Mouse (Mus musculus): Measurements from ENCODE around the gene Med24.
A peak's percentile ranks its signal among the peaks of the same experiment; 100 is the strongest.
"Not testable (repeated sequence)": the region's sequence is repeated elsewhere in the genome, so short reads cannot be mapped to it uniquely, and the experiment has no call there.

Gene Med24

GRCm38 (mm10) chr11:98742397-98743291 is 13.4 kb upstream of the Med24 start:
- H3K27me3 ChIP-seq (ENCODE audit: control insufficient read depth, insufficient read depth, low read length, poor library complexity, severe bottlenecking): no peaks in the 10 kb centered on the region
- no peak for DNase-seq (ENCODE audit: low read depth, low spot score)
- H3K36me3 ChIP-seq (ENCODE audit: control insufficient read depth, insufficient read depth, low read length, poor library complexity, severe bottlenecking): no peaks in the 10 kb centered on the region

GRCm38 (mm10) chr11:98741622-98742396 is 12.6 kb upstream of the Med24 start:
- DNase-seq (ENCODE audit: low read depth, low spot score): peak; percentile 79
- Histone ChIP-seq H3K36me3 (ENCODE audit: control insufficient read depth, insufficient read depth, low read length, poor library complexity, severe bottlenecking) (no peaks in the 10 kb centered on the region), H3K27me3 (ENCODE audit: control insufficient read depth, insufficient read depth, low read length, poor library complexity, severe bottlenecking) (no peaks in the 10 kb centered on the region)

GRCm38 (mm10) chr11:98741051-98741620 is 11.9 kb upstream of the Med24 start:
- Histone ChIP-seq H3K27me3 (ENCODE audit: control insufficient read depth, insufficient read depth, low read length, poor library complexity, severe bottlenecking) (no peaks in the 10 kb centered on the region), H3K36me3 (ENCODE audit: control insufficient read depth, insufficient read depth, low read length, poor library complexity, severe bottlenecking) (no peaks in the 10 kb centered on the region)
- no peak for DNase-seq (ENCODE audit: low read depth, low spot score)

GRCm38 (mm10) chr11:98740393-98741050 is 11.3 kb upstream of the Med24 start, which contains the start of gene Thra:
Thra (plus strand) TSS chr11:98740638.
- peak; percentile 42 for DNase-seq (ENCODE audit: low read depth, low spot score)
- H3K27me3 ChIP-seq (ENCODE audit: control insufficient read depth, insufficient read depth, low read length, poor library complexity, severe bottlenecking): no peaks in the 10 kb centered on the region
- H3K36me3 ChIP-seq (ENCODE audit: control insufficient read depth, insufficient read depth, low read length, poor library complexity, severe bottlenecking): no peaks in the 10 kb centered on the region

GRCm38 (mm10) chr11:98740026-98740392 is 10.8 kb upstream of the Med24 start:
- H3K27me3 ChIP-seq (ENCODE audit: control insufficient read depth, insufficient read depth, low read length, poor library complexity, severe bottlenecking): no peaks in the 10 kb centered on the region
- DNase-seq (ENCODE audit: low read depth, low spot score): no peak
- no peaks in the 10 kb centered on the region for H3K36me3 ChIP-seq (ENCODE audit: control insufficient read depth, insufficient read depth, low read length, poor library complexity, severe bottlenecking)

- DNase-seq (ENCODE audit: low read depth, low spot score): no peak
- no peaks in the 10 kb centered on the region for H3K36me3 ChIP-seq (ENCODE audit: control insufficient read depth, insufficient read depth, low read length, poor library complexity, severe bottlenecking)
Observed at GRCm38 (mm10) chr11:98738925-98739324, 9.7 kb upstream of the Med24 start.

GRCm38 (mm10) chr11:98738428-98738911 is 9.2 kb upstream of the Med24 start:
- Histone ChIP-seq H3K36me3 (ENCODE audit: control insufficient read depth, insufficient read depth, low read length, poor library complexity, severe bottlenecking) (no peaks in the 10 kb centered on the region), H3K27me3 (ENCODE audit: control insufficient read depth, insufficient read depth, low read length, poor library complexity, severe bottlenecking) (no peaks in the 10 kb centered on the region)
- no peak for DNase-seq (ENCODE audit: low read depth, low spot score)

More at GRCm38 (mm10) chr11:98738925-98739324, 9.7 kb upstream of the Med24 start:
- H3K27me3 ChIP-seq (ENCODE audit: control insufficient read depth, insufficient read depth, low read length, poor library complexity, severe bottlenecking): no peaks in the 10 kb centered on the region

- H3K27me3 ChIP-seq (ENCODE audit: control insufficient read depth, insufficient read depth, low read length, poor library complexity, severe bottlenecking); DNase-seq (ENCODE audit: low read depth, low spot score); H3K36me3 ChIP-seq (ENCODE audit: control insufficient read depth, insufficient read depth, low read length, poor library complexity, severe bottlenecking): not testable (repeated sequence)
Observed at GRCm38 (mm10) chr11:98737220-98737619, 8.0 kb upstream of the Med24 start.

- Histone ChIP-seq H3K27me3 (ENCODE audit: control insufficient read depth, insufficient read depth, low read length, poor library complexity, severe bottlenecking) (no peaks in the 10 kb centered on the region), H3K36me3 (ENCODE audit: control insufficient read depth, insufficient read depth, low read length, poor library complexity, severe bottlenecking) (no peaks in the 10 kb centered on the region)
- DNase-seq (ENCODE audit: low read depth, low spot score): no peak
Observed at GRCm38 (mm10) chr11:98736176-98736575, 6.9 kb upstream of the Med24 start.

GRCm38 (mm10) chr11:98735111-98735510 is 5.9 kb upstream of the Med24 start:
- H3K36me3 ChIP-seq (ENCODE audit: control insufficient read depth, insufficient read depth, low read length, poor library complexity, severe bottlenecking): no peaks in the 10 kb centered on the region
- no peak for DNase-seq (ENCODE audit: low read depth, low spot score)
- H3K27me3 ChIP-seq (ENCODE audit: control insufficient read depth, insufficient read depth, low read length, poor library complexity, severe bottlenecking): no peaks in the 10 kb centered on the region

GRCm38 (mm10) chr11:98734020-98734419 is 4.8 kb upstream of the Med24 start:
- Histone ChIP-seq H3K36me3 (ENCODE audit: control insufficient read depth, insufficient read depth, low read length, poor library complexity, severe bottlenecking) (no peaks in the 10 kb centered on the region), H3K27me3 (ENCODE audit: control insufficient read depth, insufficient read depth, low read length, poor library complexity, severe bottlenecking) (no peaks in the 10 kb centered on the region)
- no peak for DNase-seq (ENCODE audit: low read depth, low spot score)

- H3K36me3 ChIP-seq (ENCODE audit: control insufficient read depth, insufficient read depth, low read length, poor library complexity, severe bottlenecking): peaks cover 3% of the 10 kb centered on the region; the same call in 1 of the 2 replicates
- no peaks in the 10 kb centered on the region for H3K27me3 ChIP-seq (ENCODE audit: control insufficient read depth, insufficient read depth, low read length, poor library complexity, severe bottlenecking)
- no peak for DNase-seq (ENCODE audit: low read depth, low spot score)
Observed at GRCm38 (mm10) chr11:98731134-98731533, 1.9 kb upstream of the Med24 start.

- H3K36me3 ChIP-seq (ENCODE audit: control insufficient read depth, insufficient read depth, low read length, poor library complexity, severe bottlenecking): peaks cover 3% of the 10 kb centered on the region; the same call in 1 of the 2 replicates
- DNase-seq (ENCODE audit: low read depth, low spot score): no peak
Observed at GRCm38 (mm10) chr11:98730727-98731126, 1.5 kb upstream of the Med24 start.

GRCm38 (mm10) chr11:98725926-98726506 is 3.2 kb downstream of the Med24 start:
- no peak for DNase-seq (ENCODE audit: low read depth, low spot score)
- Histone ChIP-seq H3K36me3 (ENCODE audit: control insufficient read depth, insufficient read depth, low read length, poor library complexity, severe bottlenecking) (peaks cover 5% of the 10 kb centered on the region), H3K27me3 (ENCODE audit: control insufficient read depth, insufficient read depth, low read length, poor library complexity, severe bottlenecking) (no peaks in the 10 kb centered on the region)

More at GRCm38 (mm10) chr11:98730727-98731126, 1.5 kb upstream of the Med24 start:
- H3K27me3 ChIP-seq (ENCODE audit: control insufficient read depth, insufficient read depth, low read length, poor library complexity, severe bottlenecking): no peaks in the 10 kb centered on the region
